Mouse (Mus musculus): ENCODE measurements around the gene Kcng3. TPM values are rescaled to one million over a fixed set of nuclear protein-coding genes. Genes with fewer than 3 reads are reported as not detected.

Gene Kcng3
- polyA plus RNA-seq (2015; fragmentation: Nextera tagmentation; extraction: Ambion mirVana): 0.04 TPM in 1 of 2 replicates, not detected in the other

- WGBS (ENCODE audit: insufficient replicate concordance): under 1% methylated on average over 72 of the region's 86 CpGs
- ATAC-seq (ENCODE audit: low read depth): peak; percentile 65
- Histone ChIP-seq H3K4me3 (ENCODE audit: low read depth, low read length) (peak within 1 kb of the TSS; percentile 65), H3K9ac (ENCODE audit: low read depth, low read length) (peak within 1 kb of the TSS; percentile 45; the same call in 1 of the 2 replicates), H3K4me1 (ENCODE audit: control insufficient read depth, low read depth, low read length) (peaks cover 20% of the 10 kb centered on the region), H3K9me3 (replicated peaks; ENCODE audit: control insufficient read depth, low read length) (no peaks in the 10 kb centered on the region), H3K27ac (ENCODE audit: low read length) (no peak within 1 kb of the TSS), H3K27me3 (ENCODE audit: control insufficient read depth, insufficient read depth, low read depth, low read length) (peaks cover 77% of the 10 kb centered on the region), H3K4me2 (ENCODE audit: low read depth, low read length) (peak within 1 kb of the TSS; percentile 95), H3K36me3 (ENCODE audit: control insufficient read depth, insufficient read depth) (no peaks in the 10 kb centered on the region)
Observed at GRCm38 (mm10) chr17:83631783-83632652, at the start of gene Kcng3. Kcng3 (minus strand) TSS chr17:83631895.

GRCm38 (mm10) chr17:83677370-83677769, 45.7 kb upstream of the Kcng3 start:
- no peak overlapping the region for H3K9ac ChIP-seq (ENCODE audit: low read depth, low read length)
- WGBS (ENCODE audit: insufficient replicate concordance): 67% methylated on average over 1 of the region's 1 CpGs
- no peaks in the 10 kb centered on the region for H3K4me1 ChIP-seq (ENCODE audit: control insufficient read depth, low read depth, low read length)
- no peaks in the 10 kb centered on the region for H3K36me3 ChIP-seq (ENCODE audit: control insufficient read depth, insufficient read depth)
- H3K4me3 ChIP-seq (ENCODE audit: low read depth, low read length): no peak overlapping the region
- H3K9me3 ChIP-seq (replicated peaks; ENCODE audit: control insufficient read depth, low read length): no peaks in the 10 kb centered on the region
- ATAC-seq (ENCODE audit: low read depth): no peak
- no peak overlapping the region for H3K27ac ChIP-seq (ENCODE audit: low read length)
- no peak overlapping the region for H3K4me2 ChIP-seq (ENCODE audit: low read depth, low read length)
- no peaks in the 10 kb centered on the region for H3K27me3 ChIP-seq (ENCODE audit: control insufficient read depth, insufficient read depth, low read depth, low read length)

DNA sequence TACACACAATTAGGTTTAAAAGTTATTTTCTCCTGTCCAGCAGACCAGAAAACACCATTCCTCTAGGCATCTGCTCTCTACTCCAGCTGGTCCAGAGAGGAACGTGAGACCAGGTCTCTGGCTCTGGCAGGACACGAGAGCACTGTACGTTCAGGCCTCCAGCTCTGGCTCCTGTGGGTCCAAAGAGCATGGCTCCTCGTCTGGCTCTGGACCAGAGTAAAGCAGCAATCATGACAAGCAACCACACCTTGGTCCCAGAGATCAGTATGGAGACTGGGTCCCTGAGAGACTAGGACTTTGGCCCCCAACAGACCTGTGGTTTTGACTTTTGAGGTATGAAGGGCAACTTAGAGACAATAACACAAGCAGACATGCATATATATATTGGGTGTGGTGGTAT, 41.0 kb upstream of the Kcng3 start:
- H3K27ac ChIP-seq (ENCODE audit: low read length): no peak overlapping the region

GRCm38 (mm10) chr17:83667934-83668690, 36.4 kb upstream of the Kcng3 start:
- no peak for ATAC-seq (ENCODE audit: low read depth)

More for the DNA sequence above, 41.0 kb upstream of the Kcng3 start:
- H3K4me2 ChIP-seq (ENCODE audit: low read depth, low read length): no peak overlapping the region
- no peaks in the 10 kb centered on the region; the same call in 1 of the 2 replicates for H3K4me1 ChIP-seq (ENCODE audit: control insufficient read depth, low read depth, low read length)
- 68% methylated on average over 4 of the region's 4 CpGs for WGBS (ENCODE audit: insufficient replicate concordance)
- H3K4me3 ChIP-seq (ENCODE audit: low read depth, low read length): no peak overlapping the region
- peak; percentile 86 for ATAC-seq (ENCODE audit: low read depth)
- no peaks in the 10 kb centered on the region for H3K36me3 ChIP-seq (ENCODE audit: control insufficient read depth, insufficient read depth)
- no peak overlapping the region for H3K9ac ChIP-seq (ENCODE audit: low read depth, low read length)
- H3K9me3 ChIP-seq (replicated peaks; ENCODE audit: control insufficient read depth, low read length): no peaks in the 10 kb centered on the region
- H3K27me3 ChIP-seq (ENCODE audit: control insufficient read depth, insufficient read depth, low read depth, low read length): no peaks in the 10 kb centered on the region

DNA sequence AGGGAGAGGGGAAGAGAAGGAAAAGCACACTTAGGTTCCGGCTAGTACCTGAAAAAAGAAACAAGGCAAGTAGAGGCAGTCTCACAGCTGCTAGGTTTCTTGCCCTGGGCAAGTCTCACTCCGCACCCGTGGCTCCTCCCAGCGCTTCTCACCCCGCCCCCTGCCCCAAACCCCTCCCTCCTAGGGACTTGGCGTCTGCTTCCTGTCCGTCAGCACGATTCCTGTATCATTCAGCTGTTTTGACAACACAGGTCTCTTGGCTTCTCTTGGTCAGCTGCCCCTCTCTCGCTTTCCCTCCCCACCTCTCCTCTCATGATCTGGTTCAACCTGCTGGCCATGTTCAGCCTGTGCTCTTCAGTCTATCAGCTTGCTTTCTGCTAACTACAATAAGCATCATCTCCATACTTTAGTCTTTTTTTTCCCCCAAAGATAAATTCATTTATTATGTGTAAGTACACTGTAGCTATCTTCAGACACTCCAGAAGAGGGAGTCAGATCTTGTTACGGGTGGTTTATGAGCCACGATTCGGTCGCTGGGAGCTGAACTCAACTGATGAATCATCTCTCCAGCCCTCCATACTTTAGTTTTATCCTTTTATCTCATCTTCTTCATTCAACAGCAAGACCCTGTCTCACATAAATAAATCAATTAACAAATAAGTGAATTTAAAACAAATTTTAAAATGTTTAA, 35.0 kb upstream of the Kcng3 start:
- ATAC-seq (ENCODE audit: low read depth): peak; percentile 85
- H3K9ac ChIP-seq (ENCODE audit: low read depth, low read length): no peak overlapping the region
- peak overlapping the region; percentile 24 for H3K4me2 ChIP-seq (ENCODE audit: low read depth, low read length)

More at GRCm38 (mm10) chr17:83667934-83668690, 36.4 kb upstream of the Kcng3 start:
- Histone ChIP-seq H3K9ac (ENCODE audit: low read depth, low read length) (no peak overlapping the region), H3K27ac (ENCODE audit: low read length) (no peak overlapping the region), H3K36me3 (ENCODE audit: control insufficient read depth, insufficient read depth) (no peaks in the 10 kb centered on the region), H3K9me3 (replicated peaks; ENCODE audit: control insufficient read depth, low read length) (no peaks in the 10 kb centered on the region), H3K4me1 (ENCODE audit: control insufficient read depth, low read depth, low read length) (peaks cover 3% of the 10 kb centered on the region), H3K27me3 (ENCODE audit: control insufficient read depth, insufficient read depth, low read depth, low read length) (no peaks in the 10 kb centered on the region), H3K4me3 (ENCODE audit: low read depth, low read length) (no peak overlapping the region), H3K4me2 (ENCODE audit: low read depth, low read length) (no peak overlapping the region)
- WGBS (ENCODE audit: insufficient replicate concordance): 63% methylated on average over 3 of the region's 3 CpGs

DNA sequence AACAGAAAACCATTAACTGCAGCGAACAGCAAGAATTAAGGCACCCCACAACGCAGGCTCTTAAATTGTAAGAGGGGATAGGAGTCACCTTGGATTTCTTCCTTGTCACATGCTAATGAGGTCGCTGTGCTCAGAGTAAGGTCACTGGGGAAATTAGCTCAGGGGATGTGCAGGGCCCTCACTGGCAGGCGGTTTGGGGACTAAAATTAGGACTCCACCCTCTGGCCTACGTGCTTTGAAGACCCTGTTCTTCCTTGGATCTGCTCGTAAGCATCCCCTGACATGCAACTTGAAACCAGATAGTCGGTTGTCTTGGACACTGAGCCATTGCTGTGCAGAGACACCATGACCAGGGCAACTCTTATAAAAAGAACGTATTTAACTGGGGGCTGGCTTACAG, 33.1 kb upstream of the Kcng3 start:
- Histone ChIP-seq H3K9me3 (replicated peaks; ENCODE audit: control insufficient read depth, low read length) (no peaks in the 10 kb centered on the region), H3K4me3 (ENCODE audit: low read depth, low read length) (no peak overlapping the region), H3K4me1 (ENCODE audit: control insufficient read depth, low read depth, low read length) (peaks cover 7% of the 10 kb centered on the region), H3K9ac (ENCODE audit: low read depth, low read length) (no peak overlapping the region), H3K36me3 (ENCODE audit: control insufficient read depth, insufficient read depth) (no peaks in the 10 kb centered on the region), H3K27me3 (ENCODE audit: control insufficient read depth, insufficient read depth, low read depth, low read length) (no peaks in the 10 kb centered on the region), H3K27ac (ENCODE audit: low read length) (no peak overlapping the region), H3K4me2 (ENCODE audit: low read depth, low read length) (no peak overlapping the region)
- WGBS (ENCODE audit: insufficient replicate concordance): 69% methylated on average over 8 of the region's 8 CpGs
- no peak for ATAC-seq (ENCODE audit: low read depth)

More for the DNA sequence above, 35.0 kb upstream of the Kcng3 start:
- H3K4me3 ChIP-seq (ENCODE audit: low read depth, low read length): no peak overlapping the region
- H3K36me3 ChIP-seq (ENCODE audit: control insufficient read depth, insufficient read depth): no peaks in the 10 kb centered on the region
- peak overlapping the region; percentile 6; the same call in 1 of the 2 replicates for H3K27ac ChIP-seq (ENCODE audit: low read length)
- H3K9me3 ChIP-seq (replicated peaks; ENCODE audit: control insufficient read depth, low read length): no peaks in the 10 kb centered on the region
- H3K4me1 ChIP-seq (ENCODE audit: control insufficient read depth, low read depth, low read length): peaks cover 3% of the 10 kb centered on the region
- H3K27me3 ChIP-seq (ENCODE audit: control insufficient read depth, insufficient read depth, low read depth, low read length): no peaks in the 10 kb centered on the region
- WGBS (ENCODE audit: insufficient replicate concordance): 50% methylated on average over 13 of the region's 13 CpGs

DNA sequence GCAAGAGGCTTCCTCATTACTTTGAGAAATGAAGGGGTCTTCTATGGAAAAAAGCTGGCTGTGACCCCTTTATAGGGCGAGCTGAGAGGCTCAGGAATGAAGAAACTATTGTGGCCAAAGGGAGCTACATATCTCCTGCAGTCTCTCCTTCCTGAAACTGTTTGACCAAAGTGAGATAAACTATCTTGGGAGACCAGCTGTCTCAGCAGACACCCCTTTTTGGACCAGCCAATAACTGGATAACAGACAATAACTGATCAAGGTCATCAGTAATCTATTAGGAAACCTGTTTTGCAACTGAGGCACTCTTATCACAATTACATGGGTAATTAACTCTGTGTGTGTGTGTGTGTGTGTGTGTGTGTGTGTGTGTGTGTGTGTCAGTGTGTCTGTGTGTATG, 27.2 kb upstream of the Kcng3 start:
- peak; percentile 95 for ATAC-seq (ENCODE audit: low read depth)
- 25% methylated on average over 1 of the region's 1 CpGs for WGBS (ENCODE audit: insufficient replicate concordance)
- Histone ChIP-seq H3K27ac (ENCODE audit: low read length) (peak overlapping the region; percentile 91), H3K9ac (ENCODE audit: low read depth, low read length) (peak overlapping the region; percentile 40), H3K9me3 (replicated peaks; ENCODE audit: control insufficient read depth, low read length) (no peaks in the 10 kb centered on the region), H3K4me3 (ENCODE audit: low read depth, low read length) (no peak overlapping the region; the same call in 1 of the 2 replicates), H3K4me1 (ENCODE audit: control insufficient read depth, low read depth, low read length) (peaks cover 44% of the 10 kb centered on the region), H3K36me3 (ENCODE audit: control insufficient read depth, insufficient read depth) (no peaks in the 10 kb centered on the region), H3K4me2 (ENCODE audit: low read depth, low read length) (peak overlapping the region; percentile 35), H3K27me3 (ENCODE audit: control insufficient read depth, insufficient read depth, low read depth, low read length) (no peaks in the 10 kb centered on the region)

GRCm38 (mm10) chr17:83657375-83657774, 25.7 kb upstream of the Kcng3 start:
- no peak overlapping the region for H3K4me2 ChIP-seq (ENCODE audit: low read depth, low read length)
- 84% methylated on average over 9 of the region's 9 CpGs for WGBS (ENCODE audit: insufficient replicate concordance)
- peaks cover 50% of the 10 kb centered on the region for H3K4me1 ChIP-seq (ENCODE audit: control insufficient read depth, low read depth, low read length)
- no peaks in the 10 kb centered on the region for H3K36me3 ChIP-seq (ENCODE audit: control insufficient read depth, insufficient read depth)
- H3K4me3 ChIP-seq (ENCODE audit: low read depth, low read length): no peak overlapping the region
- no peaks in the 10 kb centered on the region for H3K27me3 ChIP-seq (ENCODE audit: control insufficient read depth, insufficient read depth, low read depth, low read length)
- peak overlapping the region; percentile 29; the same call in 1 of the 2 replicates for H3K9ac ChIP-seq (ENCODE audit: low read depth, low read length)
- H3K27ac ChIP-seq (ENCODE audit: low read length): peak overlapping the region; percentile 91
- no peak for ATAC-seq (ENCODE audit: low read depth)
- no peaks in the 10 kb centered on the region for H3K9me3 ChIP-seq (replicated peaks; ENCODE audit: control insufficient read depth, low read length)

All from liver, embryonic 16.5 days (tissue).